Mouse (Mus musculus) erythroblast, adult 5-6 weeks (primary cell): ENCODE measurements around the gene 2310022B05Rik. TPM values are rescaled to one million over a fixed set of nuclear protein-coding genes. Genes with fewer than 3 reads are reported as not detected.

Source experiments
- ATAC-seq: replicated peaks from 2 replicates; pipeline ENCODE4 v1.8.0; 2016; ENCODE audit warnings: moderate number of reproducible peaks, mild to moderate bottlenecking, moderate TSS enrichment, inconsistent platforms; ENCODE audit not compliant: poor library complexity, low FRiP score, severe bottlenecking
- total RNA-seq, 2 experiments: library from RNA; stranded (forward) in 1 of 2; stranded (reverse) in 1 of 2; fragments of 150-400 nt in 1 of 2; fragments of 200-764, 138-1000 nt in 1 of 2; gene quantifications; 2 replicates each; pipeline versions ENCODE4 v1.2.3 to v1.2.4; 2015 to 2017; ENCODE audit warnings: low replicate concordance in 2 of 2

2310022B05Rik gene
- 16.5 and 19.0 TPM in 2 replicates for total RNA-seq (2015; ENCODE audit: low replicate concordance)
- total RNA-seq (2017; ENCODE audit: low replicate concordance): 9.8 and 16.9 TPM in 2 replicates

- ATAC-seq: peak; percentile 79
Measured at GRCm38 (mm10) chr8:124663112-124663873, at the start of gene 2310022B05Rik. Gene 2310022B05Rik, minus strand, starts transcription at chr8:124663369.

GRCm38 (mm10) chr8:124705823-124706222, 42.7 kb upstream of the 2310022B05Rik start:
- ATAC-seq: no peak

GRCm38 (mm10) chr8:124704376-124704775, 41.2 kb upstream of the 2310022B05Rik start:
- ATAC-seq: no peak

GRCm38 (mm10) chr8:124703526-124703925, 40.4 kb upstream of the 2310022B05Rik start:
- no peak for ATAC-seq

- no peak for ATAC-seq
Measured at GRCm38 (mm10) chr8:124702183-124702582, 39.0 kb upstream of the 2310022B05Rik start.

GRCm38 (mm10) chr8:124701023-124701422, 37.9 kb upstream of the 2310022B05Rik start:
- ATAC-seq: no peak

- ATAC-seq: no peak
Measured at GRCm38 (mm10) chr8:124700271-124700670, 37.1 kb upstream of the 2310022B05Rik start.

- ATAC-seq: no peak
Measured at GRCm38 (mm10) chr8:124695424-124696100, 32.4 kb upstream of the 2310022B05Rik start.

GRCm38 (mm10) chr8:124691706-124692105, 28.5 kb upstream of the 2310022B05Rik start:
- no peak for ATAC-seq

- no peak for ATAC-seq
Measured at GRCm38 (mm10) chr8:124688899-124689298, 25.7 kb upstream of the 2310022B05Rik start.

GRCm38 (mm10) chr8:124682218-124682617, 19.0 kb upstream of the 2310022B05Rik start:
- no peak for ATAC-seq

GRCm38 (mm10) chr8:124681792-124682157, 18.6 kb upstream of the 2310022B05Rik start:
- ATAC-seq: no peak

GRCm38 (mm10) chr8:124681077-124681791, 18.1 kb upstream of the 2310022B05Rik start:
- no peak for ATAC-seq

GRCm38 (mm10) chr8:124678246-124678645, 15.1 kb upstream of the 2310022B05Rik start:
- no peak for ATAC-seq

- peak; percentile 81 for ATAC-seq
Measured at GRCm38 (mm10) chr8:124677486-124677885, 14.3 kb upstream of the 2310022B05Rik start.

GRCm38 (mm10) chr8:124677078-124677477, 13.9 kb upstream of the 2310022B05Rik start:
- ATAC-seq: no peak

- ATAC-seq: no peak
Measured at GRCm38 (mm10) chr8:124676661-124677060, 13.5 kb upstream of the 2310022B05Rik start.

GRCm38 (mm10) chr8:124672345-124672744, 9.2 kb upstream of the 2310022B05Rik start:
- no peak for ATAC-seq

GRCm38 (mm10) chr8:124668798-124669197, 5.6 kb upstream of the 2310022B05Rik start:
- ATAC-seq: no peak

GRCm38 (mm10) chr8:124664414-124664813, 1.2 kb upstream of the 2310022B05Rik start:
- no peak for ATAC-seq

- ATAC-seq: no peak
Measured at GRCm38 (mm10) chr8:124663874-124664230, 683 bp upstream of the 2310022B05Rik start.
